Mouse (Mus musculus) MEL (cell line): ENCODE measurements around the gene Zfp687.

ENCODE experiments used
- CTCF ChIP-seq, 3 experiments: IDR thresholded peaks in 2 of 3; conservative IDR thresholded peaks in 1 of 3; 2 replicates each; pipeline ENCODE4 v1.5.1; 2011 to 2012; ENCODE audit warnings: low read length in 3 of 3, low read depth in 2 of 3, mild to moderate bottlenecking in 2 of 3, improper control_type of control experiment in 1 of 3, inconsistent platforms in 1 of 3, mixed read lengths in 1 of 3, moderate library complexity in 1 of 3; ENCODE audit not compliant: control insufficient read depth in 1 of 3, insufficient read depth in 1 of 3, poor library complexity in 1 of 3, severe bottlenecking in 1 of 3
- EP300 ChIP-seq, 2 experiments: IDR thresholded peaks; 2 replicates each; pipeline ENCODE4 v1.6.1; 2011; ENCODE audit warnings: improper control_type of control experiment in 2 of 2, low read length in 2 of 2, low read depth in 1 of 2, mild to moderate bottlenecking in 1 of 2
- GATA1 ChIP-seq: IDR thresholded peaks from 2 replicates; pipeline ENCODE4 v1.6.1; 2011; ENCODE audit warnings: low read depth, low read length, improper control_type of control experiment
- POLR2A ChIP-seq, 2 experiments: IDR thresholded peaks; 2 replicates each; pipeline ENCODE4 v1.6.1; 2011 to 2012; ENCODE audit warnings: low read length in 2 of 2, mild to moderate bottlenecking in 2 of 2, control low read depth in 1 of 2, improper control_type of control experiment in 1 of 2, low read depth in 1 of 2, moderate library complexity in 1 of 2; ENCODE audit not compliant: control insufficient read depth in 1 of 2, insufficient read depth in 1 of 2, poor library complexity in 1 of 2
- SIN3A ChIP-seq: IDR thresholded peaks from 2 replicates; pipeline ENCODE4 v1.6.1; 2012; ENCODE audit warnings: low read length, improper control_type of control experiment, inconsistent platforms
- TCF12 ChIP-seq: IDR thresholded peaks from 2 replicates; pipeline ENCODE4 v1.6.1; 2014; ENCODE audit warnings: low read depth, mild to moderate bottlenecking, inconsistent platforms, low read length, improper control_type of control experiment, moderate library complexity

DNA sequence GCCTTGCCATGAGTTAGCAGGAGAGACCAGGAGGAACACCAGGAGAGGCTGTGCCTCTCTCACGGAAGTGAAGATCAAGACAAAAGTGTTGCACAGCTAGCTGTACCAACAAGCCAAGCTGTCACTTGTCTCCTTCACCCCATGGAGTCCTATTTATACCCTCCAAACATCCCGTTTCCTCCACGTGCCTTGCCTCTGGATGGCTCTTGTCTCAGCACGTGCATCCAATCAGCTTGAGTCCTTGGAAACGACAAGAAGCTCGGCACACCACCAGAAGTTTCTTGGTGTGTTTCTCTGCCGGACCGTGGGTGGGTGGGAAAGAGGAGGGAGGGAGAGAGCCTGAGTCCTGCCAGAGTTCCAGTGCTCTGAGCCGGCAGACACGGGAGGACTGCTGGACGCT is 9.3 kb upstream of the Zfp687 start:
- TF ChIP-seq TCF12 (no peak), EP300 (IDR thresholded peaks at IDR 0.05; ENCODE audit: low read depth in 1 of 2, low read length in 2 of 2) (no peak), SIN3A (peak; percentile 60; the same call in 1 of the 2 replicates), POLR2A (IDR thresholded peaks at IDR 0.05; ENCODE audit: control insufficient read depth in 1 of 2, insufficient read depth in 1 of 2, low read depth in 1 of 2, low read length in 2 of 2, poor library complexity in 1 of 2) (no peak), CTCF (IDR thresholded peaks at IDR 0.05 in 2 of 3, conservative IDR thresholded peaks at IDR 0.05 in 1 of 3; ENCODE audit: control insufficient read depth in 1 of 3, insufficient read depth in 1 of 3, low read depth in 2 of 3, low read length in 3 of 3, poor library complexity in 1 of 3, severe bottlenecking in 1 of 3) (no peak), GATA1 (no peak)
